Mouse (Mus musculus): ENCODE data around the gene Tmem116. TPM values are rescaled to one million over a fixed set of nuclear protein-coding genes. Genes with fewer than 3 reads are reported as not detected.

Gene Tmem116
- polyA plus RNA-seq, 1 experiment from 2014 or later: 1.4 TPM

DNA sequence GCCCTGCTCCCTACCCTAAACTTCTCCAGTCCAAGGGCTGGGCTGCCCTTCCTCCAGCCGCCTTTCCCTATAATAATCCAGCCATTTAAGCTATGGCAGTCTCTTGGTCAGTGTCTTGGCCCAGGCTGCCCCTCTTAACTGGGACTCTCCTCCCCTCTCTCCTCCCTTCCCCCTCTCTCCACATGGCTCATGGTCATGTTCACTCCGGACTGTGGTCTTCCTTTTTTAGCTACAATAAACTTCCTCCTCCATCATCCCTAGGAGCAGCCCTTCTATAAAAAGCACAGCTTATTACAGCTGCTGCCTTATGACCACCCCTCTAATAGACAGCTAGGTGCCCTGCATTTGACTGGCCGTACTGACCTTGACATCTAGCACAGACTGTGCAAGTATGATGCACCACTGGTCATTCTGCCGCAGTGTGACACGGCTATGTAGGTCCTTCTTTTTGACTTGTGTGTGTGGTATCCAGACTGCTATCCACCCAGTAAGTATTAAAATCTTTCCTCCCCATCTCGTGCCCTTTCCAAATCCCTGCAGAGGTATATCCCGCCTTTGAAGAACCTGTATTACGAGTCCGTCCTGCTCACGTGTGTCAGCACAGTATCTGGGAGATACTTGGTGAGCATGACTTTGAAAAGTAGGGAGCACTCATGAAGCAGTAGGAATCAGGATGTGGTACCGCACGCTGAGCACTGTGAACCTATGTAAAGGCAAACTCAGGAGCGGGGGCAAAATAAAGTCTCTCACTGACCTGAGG is 2.2 kb downstream of the Tmem116 start:
- Histone ChIP-seq H3K4me2 (ENCODE audit: low read depth, low read length, severe bottlenecking) (no peak overlapping the region), H3K4me1 (replicated peaks; ENCODE audit: control insufficient read depth, insufficient read depth, low read length) (peaks cover 4% of the 10 kb centered on the region; the same call in 1 of the 2 replicates), H3K36me3 (ENCODE audit: control insufficient read depth, insufficient read depth, low read length) (no peaks in the 10 kb centered on the region), H3K9ac (ENCODE audit: low read length) (no peak overlapping the region; the same call in 1 of the 2 replicates), H3K27ac (ENCODE audit: low read depth, low read length) (no peak overlapping the region), H3K4me3 (ENCODE audit: low read depth, low read length) (no peak overlapping the region), H3K9me3 (ENCODE audit: control insufficient read depth, low read length) (no peaks in the 10 kb centered on the region), H3K27me3 (ENCODE audit: control insufficient read depth, insufficient read depth, low read length) (no peaks in the 10 kb centered on the region)
- ATAC-seq (replicated peaks; ENCODE audit: low FRiP score) (no peak), DNase-seq (ENCODE audit: low spot score) (no peak)
- 93% methylated on average over 13 of the region's 13 CpGs for WGBS

DNA sequence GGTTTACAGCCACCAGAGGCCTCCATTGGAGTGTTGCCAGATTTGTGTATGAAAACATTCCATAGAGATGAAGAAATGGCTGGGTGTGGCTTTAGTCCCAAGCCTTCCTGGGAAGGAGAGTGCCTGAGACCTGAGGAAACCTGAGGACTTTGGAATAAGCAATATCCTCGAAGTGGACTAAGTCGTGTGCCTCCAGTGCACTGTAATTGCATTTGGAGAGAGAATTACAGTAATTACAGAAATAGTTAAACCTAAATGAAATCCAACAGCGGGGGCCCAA is 2.8 kb downstream of the Tmem116 start:
- Histone ChIP-seq H3K36me3 (ENCODE audit: control insufficient read depth, insufficient read depth, low read length) (no peaks in the 10 kb centered on the region), H3K4me3 (ENCODE audit: low read depth, low read length) (no peak overlapping the region), H3K27ac (ENCODE audit: low read depth, low read length) (no peak overlapping the region), H3K4me2 (ENCODE audit: low read depth, low read length, severe bottlenecking) (no peak overlapping the region), H3K27me3 (ENCODE audit: control insufficient read depth, insufficient read depth, low read length) (no peaks in the 10 kb centered on the region), H3K9ac (ENCODE audit: low read length) (no peak overlapping the region; the same call in 1 of the 2 replicates), H3K9me3 (ENCODE audit: control insufficient read depth, low read length) (no peaks in the 10 kb centered on the region), H3K4me1 (replicated peaks; ENCODE audit: control insufficient read depth, insufficient read depth, low read length) (peaks cover 4% of the 10 kb centered on the region; the same call in 1 of the 2 replicates)
- WGBS: 92% methylated on average over 3 of the region's 3 CpGs
- no peak for DNase-seq (ENCODE audit: low spot score)
- no peak for ATAC-seq (replicated peaks; ENCODE audit: low FRiP score)

DNA sequence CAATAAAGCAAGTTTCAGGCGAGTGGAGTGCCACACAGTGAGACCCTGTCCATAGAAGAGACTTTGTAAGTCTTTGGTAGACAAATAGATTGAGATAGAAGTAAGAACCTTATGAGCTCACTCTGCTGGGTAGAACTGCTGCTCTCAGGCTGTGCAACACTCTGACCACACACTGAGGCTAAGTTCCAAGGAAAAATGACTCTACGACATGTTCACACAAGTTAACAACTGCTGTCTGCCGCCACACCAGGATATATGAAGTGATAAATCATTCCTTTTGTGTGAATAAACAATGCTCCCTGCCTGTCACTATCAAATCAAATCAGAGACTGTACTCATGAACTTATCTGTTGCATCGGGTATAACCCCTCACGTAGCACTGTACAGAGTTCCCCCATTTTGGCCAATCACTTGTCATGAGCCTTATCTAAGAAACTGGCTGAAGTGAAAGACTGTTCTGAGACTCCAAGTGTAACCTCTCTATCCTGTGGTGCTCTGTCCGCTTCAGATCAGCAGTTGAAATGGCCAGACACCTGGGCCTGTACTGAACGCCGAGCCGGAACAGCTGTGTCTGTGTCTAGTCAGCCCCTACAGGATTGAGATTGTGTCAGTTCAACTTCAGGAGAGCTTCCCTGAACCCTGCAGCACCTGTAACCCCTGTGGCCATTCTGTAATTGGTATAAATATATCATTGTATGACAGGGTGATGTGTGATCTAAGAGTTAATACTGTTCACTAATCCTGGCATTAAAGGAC is 4.0 kb downstream of the Tmem116 start:
- DNase-seq (ENCODE audit: low spot score): no peak
- ATAC-seq (replicated peaks; ENCODE audit: low FRiP score): no peak
- no peaks in the 10 kb centered on the region for H3K36me3 ChIP-seq (ENCODE audit: control insufficient read depth, insufficient read depth, low read length)
- no peak overlapping the region for H3K4me2 ChIP-seq (ENCODE audit: low read depth, low read length, severe bottlenecking)
- no peaks in the 10 kb centered on the region for H3K27me3 ChIP-seq (ENCODE audit: control insufficient read depth, insufficient read depth, low read length)
- peaks cover 4% of the 10 kb centered on the region; the same call in 1 of the 2 replicates for H3K4me1 ChIP-seq (replicated peaks; ENCODE audit: control insufficient read depth, insufficient read depth, low read length)
- H3K9me3 ChIP-seq (ENCODE audit: control insufficient read depth, low read length): no peaks in the 10 kb centered on the region
- H3K4me3 ChIP-seq (ENCODE audit: low read depth, low read length): no peak overlapping the region
- H3K9ac ChIP-seq (ENCODE audit: low read length): no peak overlapping the region
- no peak overlapping the region for H3K27ac ChIP-seq (ENCODE audit: low read depth, low read length)
- WGBS: 86% methylated on average over 9 of the region's 9 CpGs

DNA sequence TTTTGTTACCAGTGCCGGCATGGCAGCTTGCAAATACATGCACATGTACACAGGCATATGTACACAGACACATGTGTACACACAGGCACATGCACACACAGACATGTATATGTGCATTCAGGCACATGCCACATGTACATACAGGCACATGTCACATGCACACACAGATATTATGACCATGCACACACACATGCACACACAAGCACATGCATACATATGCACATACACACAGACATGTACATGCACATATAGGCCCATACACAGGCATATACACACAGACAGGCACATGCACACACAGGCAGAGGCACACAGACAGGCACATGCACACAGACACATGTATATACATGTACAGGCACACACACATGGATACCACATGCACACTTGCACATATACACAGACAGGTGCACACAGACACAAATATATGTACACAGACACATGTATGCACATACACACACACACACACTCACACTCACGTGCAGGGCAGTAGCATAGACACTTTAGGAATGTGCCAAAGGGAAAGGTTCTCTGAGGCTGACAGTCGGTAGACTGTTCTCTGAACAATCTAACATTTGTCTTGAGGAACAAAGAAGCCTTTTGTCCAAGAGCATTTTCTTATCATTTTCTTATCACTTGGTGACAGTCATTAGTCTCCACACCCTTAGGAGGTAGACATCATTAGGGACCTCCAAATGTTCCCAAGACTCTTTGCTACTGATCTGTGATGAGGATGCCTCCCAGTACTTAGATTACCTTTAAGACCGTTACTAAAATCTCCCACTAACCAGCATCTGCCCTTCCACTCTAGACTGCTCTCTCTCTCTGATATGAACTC is 9.9 kb downstream of the Tmem116 start:
- no peak overlapping the region for H3K4me2 ChIP-seq (ENCODE audit: low read depth, low read length, severe bottlenecking)
- no peaks in the 10 kb centered on the region for H3K4me1 ChIP-seq (replicated peaks; ENCODE audit: control insufficient read depth, insufficient read depth, low read length)
- 75% methylated on average over 4 of the region's 4 CpGs for WGBS
- ATAC-seq (replicated peaks; ENCODE audit: low FRiP score): no peak
- H3K4me3 ChIP-seq (ENCODE audit: low read depth, low read length): no peak overlapping the region
- no peaks in the 10 kb centered on the region for H3K27me3 ChIP-seq (ENCODE audit: control insufficient read depth, insufficient read depth, low read length)
- H3K27ac ChIP-seq (ENCODE audit: low read depth, low read length): no peak overlapping the region
- no peaks in the 10 kb centered on the region for H3K9me3 ChIP-seq (ENCODE audit: control insufficient read depth, low read length)
- DNase-seq (ENCODE audit: low spot score): no peak
- H3K9ac ChIP-seq (ENCODE audit: low read length): no peak overlapping the region
- H3K36me3 ChIP-seq (ENCODE audit: control insufficient read depth, insufficient read depth, low read length): no peaks in the 10 kb centered on the region

DNA sequence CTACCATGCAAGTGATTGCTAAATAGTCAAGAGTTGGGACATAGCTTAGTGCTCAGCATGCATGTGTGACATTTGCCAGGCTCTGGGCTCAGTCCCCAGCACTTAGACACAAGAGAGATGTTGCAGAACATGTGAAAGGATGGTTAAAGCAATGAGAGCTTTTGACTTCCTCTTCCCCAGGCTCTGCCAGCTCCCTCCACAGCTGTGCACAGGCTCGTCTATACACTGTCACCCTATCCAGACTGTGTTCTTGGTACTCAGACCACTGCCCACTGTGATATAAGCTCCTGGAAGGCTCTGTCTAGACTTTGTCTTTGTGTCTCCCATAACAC is 10.4 kb downstream of the Tmem116 start:
- no peaks in the 10 kb centered on the region for H3K36me3 ChIP-seq (ENCODE audit: control insufficient read depth, insufficient read depth, low read length)
- H3K4me2 ChIP-seq (ENCODE audit: low read depth, low read length, severe bottlenecking): no peak overlapping the region
- no peak for DNase-seq (ENCODE audit: low spot score)
- no peak overlapping the region for H3K4me3 ChIP-seq (ENCODE audit: low read depth, low read length)
- H3K4me1 ChIP-seq (replicated peaks; ENCODE audit: control insufficient read depth, insufficient read depth, low read length): no peaks in the 10 kb centered on the region
- no peak for ATAC-seq (replicated peaks; ENCODE audit: low FRiP score)
- no peak overlapping the region for H3K9ac ChIP-seq (ENCODE audit: low read length)
- no peaks in the 10 kb centered on the region for H3K9me3 ChIP-seq (ENCODE audit: control insufficient read depth, low read length)
- H3K27ac ChIP-seq (ENCODE audit: low read depth, low read length): no peak overlapping the region
- WGBS: 40% methylated on average over 1 of the region's 1 CpGs
- no peaks in the 10 kb centered on the region for H3K27me3 ChIP-seq (ENCODE audit: control insufficient read depth, insufficient read depth, low read length)

DNA sequence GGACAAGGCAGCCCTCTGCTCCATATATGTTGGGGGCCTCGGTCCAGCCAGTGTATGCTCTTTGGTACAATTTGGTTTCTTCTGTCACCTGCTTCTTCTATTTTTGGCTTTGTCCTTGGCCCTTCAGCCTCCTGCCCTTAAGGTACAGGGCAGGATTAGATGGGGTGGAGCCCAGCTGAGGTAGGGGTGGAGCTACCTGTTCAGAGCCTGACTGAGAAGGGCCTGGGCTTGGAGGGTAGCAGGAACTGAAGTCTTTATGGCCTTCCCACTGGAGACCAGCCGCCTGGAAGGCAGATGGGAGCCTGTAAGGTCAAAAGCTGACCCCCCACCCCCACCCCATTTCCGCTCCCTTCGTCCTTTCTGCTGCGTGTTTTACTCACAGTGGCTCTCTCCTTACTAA is 11.3 kb downstream of the Tmem116 start:
- H3K9ac ChIP-seq (ENCODE audit: low read length): no peak overlapping the region
- WGBS: 78% methylated on average over 5 of the region's 5 CpGs
- no peaks in the 10 kb centered on the region for H3K36me3 ChIP-seq (ENCODE audit: control insufficient read depth, insufficient read depth, low read length)
- H3K4me3 ChIP-seq (ENCODE audit: low read depth, low read length): no peak overlapping the region
- DNase-seq (ENCODE audit: low spot score) (no peak), ATAC-seq (replicated peaks; ENCODE audit: low FRiP score) (no peak)
- H3K4me1 ChIP-seq (replicated peaks; ENCODE audit: control insufficient read depth, insufficient read depth, low read length): no peaks in the 10 kb centered on the region
- H3K9me3 ChIP-seq (ENCODE audit: control insufficient read depth, low read length): no peaks in the 10 kb centered on the region
- no peak overlapping the region for H3K4me2 ChIP-seq (ENCODE audit: low read depth, low read length, severe bottlenecking)
- no peak overlapping the region for H3K27ac ChIP-seq (ENCODE audit: low read depth, low read length)
- no peaks in the 10 kb centered on the region for H3K27me3 ChIP-seq (ENCODE audit: control insufficient read depth, insufficient read depth, low read length)

DNA sequence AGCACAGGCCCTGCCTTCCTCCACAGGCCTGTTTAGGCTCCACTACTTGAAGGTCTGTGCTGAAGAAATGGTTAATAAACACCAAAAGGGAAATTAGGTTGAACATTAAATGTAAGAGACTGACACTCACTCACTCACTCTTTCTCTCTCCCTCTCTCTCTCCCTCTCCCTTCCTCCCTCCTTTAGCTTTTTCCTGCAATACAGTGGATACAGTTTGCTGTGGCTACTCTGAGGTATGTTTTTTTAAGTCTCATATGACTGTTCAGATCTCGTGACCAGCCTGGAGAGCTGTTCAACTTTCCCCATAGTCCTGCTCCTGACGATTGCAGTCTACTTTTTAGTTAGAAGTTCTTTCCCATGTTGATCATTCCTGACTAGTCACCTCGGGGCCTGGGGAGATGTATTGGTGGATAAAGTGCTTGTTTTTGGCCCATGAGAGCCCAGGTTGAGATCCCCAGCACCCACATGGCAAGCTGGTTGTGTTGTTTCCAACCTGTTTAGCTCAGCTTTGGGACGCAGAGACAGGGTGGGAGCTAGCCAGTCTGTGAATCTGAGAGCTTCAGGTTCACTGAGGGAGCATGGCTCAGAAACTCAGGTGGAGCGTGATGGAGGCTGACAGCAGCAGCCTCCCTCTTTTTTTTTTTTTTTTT is 12.0 kb downstream of the Tmem116 start:
- WGBS: 81% methylated on average over 5 of the region's 5 CpGs
- Histone ChIP-seq H3K4me1 (replicated peaks; ENCODE audit: control insufficient read depth, insufficient read depth, low read length) (no peaks in the 10 kb centered on the region), H3K9me3 (ENCODE audit: control insufficient read depth, low read length) (no peaks in the 10 kb centered on the region), H3K36me3 (ENCODE audit: control insufficient read depth, insufficient read depth, low read length) (no peaks in the 10 kb centered on the region), H3K9ac (ENCODE audit: low read length) (no peak overlapping the region), H3K27ac (ENCODE audit: low read depth, low read length) (no peak overlapping the region), H3K4me3 (ENCODE audit: low read depth, low read length) (no peak overlapping the region), H3K4me2 (ENCODE audit: low read depth, low read length, severe bottlenecking) (no peak overlapping the region), H3K27me3 (ENCODE audit: control insufficient read depth, insufficient read depth, low read length) (no peaks in the 10 kb centered on the region)
- ATAC-seq (replicated peaks; ENCODE audit: low FRiP score) (no peak), DNase-seq (ENCODE audit: low spot score) (no peak)

DNA sequence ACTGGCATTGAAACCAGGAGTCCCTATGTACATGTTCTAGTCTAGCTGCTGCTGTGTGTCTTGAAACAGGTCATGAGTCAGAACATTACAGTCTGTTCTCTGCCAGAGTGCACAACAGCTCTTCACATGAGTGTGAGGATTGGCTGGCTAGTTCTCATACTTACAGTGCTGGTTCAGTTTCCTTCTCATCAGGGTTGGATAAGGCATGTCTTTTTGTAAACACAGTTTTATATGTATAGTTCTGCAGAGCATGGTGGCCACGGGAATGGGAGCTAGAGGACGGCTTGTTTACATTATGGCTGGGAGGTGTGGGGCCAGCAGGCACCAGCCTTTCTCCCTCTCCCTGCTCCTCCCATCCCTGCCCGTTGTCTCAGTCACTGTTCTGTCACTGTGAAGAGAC is 17.9 kb downstream of the Tmem116 start:
- WGBS: 62% methylated on average over 3 of the region's 3 CpGs

More for the DNA sequence above, 17.9 kb downstream of the Tmem116 start:
- Histone ChIP-seq H3K9me3 (ENCODE audit: control insufficient read depth, low read length) (no peaks in the 10 kb centered on the region), H3K36me3 (ENCODE audit: control insufficient read depth, insufficient read depth, low read length) (no peaks in the 10 kb centered on the region), H3K27me3 (ENCODE audit: control insufficient read depth, insufficient read depth, low read length) (no peaks in the 10 kb centered on the region), H3K4me3 (ENCODE audit: low read depth, low read length) (no peak overlapping the region), H3K4me2 (ENCODE audit: low read depth, low read length, severe bottlenecking) (no peak overlapping the region), H3K27ac (ENCODE audit: low read depth, low read length) (no peak overlapping the region), H3K9ac (ENCODE audit: low read length) (no peak overlapping the region), H3K4me1 (replicated peaks; ENCODE audit: control insufficient read depth, insufficient read depth, low read length) (no peaks in the 10 kb centered on the region)
- no peak for ATAC-seq (replicated peaks; ENCODE audit: low FRiP score)
- no peak for DNase-seq (ENCODE audit: low spot score)
